Mouse (Mus musculus) gastrocnemius, adult 2 months (tissue): ENCODE results near the gene Lrp5. TPM values are rescaled to one million over a fixed set of nuclear protein-coding genes. Genes with fewer than 3 reads are reported as not detected.
A peak's percentile ranks its signal among the peaks of the same experiment; 100 is the strongest.

Source experiments
- DNase-seq: peaks from one replicate; pipeline ENCODE4 v3.0.0; 2022
- H3K27ac ChIP-seq: fragments of 200-600 bp; 2 replicates; pipeline ENCODE4 v1.8.1; 2022; ENCODE audit warnings: mild to moderate bottlenecking
- H3K4me3 ChIP-seq: fragments of 200-600 bp; 2 replicates; pipeline ENCODE4 v1.8.1; 2022; ENCODE audit warnings: mild to moderate bottlenecking, moderate library complexity
- CTCF ChIP-seq: fragments of 200-600 bp; IDR thresholded peaks from 2 replicates; pipeline ENCODE4 v1.8.1; 2022; ENCODE audit warnings: antibody characterized with exemption, mild to moderate bottlenecking, moderate library complexity
- intact Hi-C: fragments of 180-260 bp; cut with DNase I; formaldehyde crosslinking; loops from one replicate; pipeline ENCODE4 v1.15.1; 2025
- total RNA-seq, 2 experiments: library from RNA; stranded (reverse); gene quantifications; 2 replicates each; pipeline ENCODE4 v1.2.3; 2021

Lrp5 gene
- total RNA-seq, 2 experiments from 2014 or later = 21.4 to 30.4 TPM

DNA sequence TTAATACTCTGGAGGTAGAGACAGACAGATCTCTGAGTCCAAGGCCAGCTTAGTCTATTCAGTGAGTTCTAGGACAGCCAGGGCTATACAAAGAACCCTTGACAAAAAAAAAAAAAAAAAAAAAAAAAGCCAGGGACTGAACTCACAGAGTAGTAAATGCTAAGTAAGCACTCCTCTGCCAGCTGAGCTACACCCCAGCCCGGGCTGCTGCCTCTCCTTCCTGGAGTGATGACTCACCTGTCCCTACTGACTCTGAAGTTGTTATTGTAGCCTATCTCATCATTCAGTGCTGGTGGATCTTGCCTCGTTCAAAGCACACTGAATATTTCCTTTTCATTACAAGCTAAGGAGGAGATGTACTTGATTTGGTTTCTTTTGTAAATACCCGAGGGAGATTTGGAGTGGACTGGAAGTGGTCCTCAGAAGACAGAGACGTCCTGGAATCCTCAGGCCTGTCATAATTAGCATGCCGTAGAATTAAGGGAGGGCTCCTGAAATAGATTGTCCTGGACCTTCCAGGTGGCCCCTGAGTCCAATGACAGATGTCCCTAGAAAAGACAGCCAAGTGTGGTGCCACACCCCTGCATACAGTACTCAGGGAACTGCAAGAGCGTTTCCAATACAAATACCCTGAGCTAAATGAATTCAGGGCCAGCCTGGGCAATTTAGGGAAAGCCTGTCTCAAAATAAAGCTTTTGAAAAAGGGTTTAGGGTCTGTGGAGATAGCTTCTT lies 6.2 kb upstream of the Lrp5 start:
- H3K4me3 ChIP-seq = no peak overlapping the region
- no peak for DNase-seq
- intact Hi-C loops = no loop called here
- TF ChIP-seq CTCF = no peak
- no peak overlapping the region for H3K27ac ChIP-seq

DNA sequence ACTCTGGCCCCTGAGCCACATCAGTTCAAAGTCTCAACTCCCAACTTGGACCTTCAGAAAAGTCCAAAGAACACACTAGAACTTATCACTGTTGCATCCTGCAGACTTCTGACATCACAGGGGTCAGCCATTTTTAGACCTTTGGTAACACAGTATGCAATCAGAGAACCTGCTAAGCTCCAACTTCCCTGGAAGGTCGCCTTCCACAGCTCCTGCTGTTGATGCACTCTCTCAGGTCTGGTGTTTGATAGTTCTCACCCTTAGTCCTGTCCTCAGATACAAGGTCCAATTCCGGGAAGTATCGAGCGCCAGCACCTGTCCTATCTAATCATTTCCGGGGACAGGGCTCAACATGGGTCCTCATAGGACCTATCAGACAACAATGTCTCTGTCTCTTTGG lies 5.0 kb upstream of the Lrp5 start:
- H3K4me3 ChIP-seq = no peak overlapping the region
- intact Hi-C loops = no loop called here
- H3K27ac ChIP-seq = peak overlapping the region; percentile 65
- DNase-seq = peak; percentile 57
- TF ChIP-seq CTCF = no peak

DNA sequence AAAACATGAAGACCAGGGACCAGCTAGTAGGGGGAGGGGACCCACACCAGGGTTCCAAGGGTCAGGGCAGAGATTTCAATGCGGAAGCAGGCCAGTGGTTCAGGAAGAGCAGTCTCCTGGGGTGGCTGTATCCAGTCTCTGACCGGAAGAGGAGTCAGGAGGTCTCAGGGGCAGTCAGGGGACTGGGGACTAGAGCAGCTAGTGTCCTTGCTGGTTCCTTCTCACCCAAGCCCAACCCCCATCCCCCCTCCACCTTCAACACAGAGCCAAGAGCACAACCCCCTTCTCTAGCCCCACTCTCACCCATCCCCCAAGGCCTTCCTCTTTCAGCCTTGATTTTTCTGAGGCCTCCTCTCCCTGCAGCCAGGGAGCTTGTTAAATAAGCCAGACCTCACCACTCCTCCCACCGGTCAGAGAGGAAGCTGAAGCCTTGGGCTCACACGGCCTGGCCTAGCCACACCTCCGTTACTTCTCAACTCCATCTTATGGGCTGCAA lies 1.4 kb upstream of the Lrp5 start:
- H3K27ac ChIP-seq = peak overlapping the region; percentile 93; the same call in 1 of the 2 replicates
- no peak for TF ChIP-seq CTCF
- intact Hi-C loops = no loop called here

DNA sequence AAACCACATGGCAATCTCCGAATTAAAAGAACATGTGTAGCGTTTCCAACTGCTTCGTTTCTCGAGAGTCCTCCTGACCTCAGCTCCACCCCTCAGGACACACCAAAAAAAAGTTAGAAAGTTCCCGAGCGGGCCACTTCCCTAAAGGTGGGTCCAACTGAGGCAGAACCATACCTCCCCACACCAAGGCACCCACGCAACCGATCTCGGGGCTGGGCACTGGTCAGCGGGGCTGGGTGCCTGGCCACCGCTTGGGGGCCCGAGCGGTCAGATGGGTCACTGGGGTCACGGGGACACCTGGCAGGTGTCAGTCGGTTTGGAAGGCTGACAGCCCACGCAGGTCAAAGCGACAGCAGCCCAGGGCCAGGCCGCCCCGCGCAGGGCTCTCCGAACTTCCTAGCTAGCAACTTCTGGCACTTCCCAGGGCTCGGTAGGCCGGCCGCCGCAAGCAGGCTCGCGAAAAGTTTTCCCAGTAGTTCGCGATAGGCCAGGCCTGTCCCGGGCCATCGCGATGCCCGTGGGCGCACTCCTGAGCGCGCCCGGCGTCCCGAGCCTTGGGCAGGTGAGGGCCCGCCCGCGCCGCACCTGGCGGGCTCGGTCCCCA lies 651 bp downstream of the Lrp5 start:
- Histone ChIP-seq H3K27ac (peak overlapping the region; percentile 93), H3K4me3 (peak overlapping the region; percentile 99)
- peak; percentile 12; the same call in 1 of the 2 replicates for TF ChIP-seq CTCF
- intact Hi-C loops = no loop called here
- peak; percentile 71 for DNase-seq

More for the DNA sequence above, 1.4 kb upstream of the Lrp5 start:
- DNase-seq = no peak
- no peak overlapping the region for H3K4me3 ChIP-seq

DNA sequence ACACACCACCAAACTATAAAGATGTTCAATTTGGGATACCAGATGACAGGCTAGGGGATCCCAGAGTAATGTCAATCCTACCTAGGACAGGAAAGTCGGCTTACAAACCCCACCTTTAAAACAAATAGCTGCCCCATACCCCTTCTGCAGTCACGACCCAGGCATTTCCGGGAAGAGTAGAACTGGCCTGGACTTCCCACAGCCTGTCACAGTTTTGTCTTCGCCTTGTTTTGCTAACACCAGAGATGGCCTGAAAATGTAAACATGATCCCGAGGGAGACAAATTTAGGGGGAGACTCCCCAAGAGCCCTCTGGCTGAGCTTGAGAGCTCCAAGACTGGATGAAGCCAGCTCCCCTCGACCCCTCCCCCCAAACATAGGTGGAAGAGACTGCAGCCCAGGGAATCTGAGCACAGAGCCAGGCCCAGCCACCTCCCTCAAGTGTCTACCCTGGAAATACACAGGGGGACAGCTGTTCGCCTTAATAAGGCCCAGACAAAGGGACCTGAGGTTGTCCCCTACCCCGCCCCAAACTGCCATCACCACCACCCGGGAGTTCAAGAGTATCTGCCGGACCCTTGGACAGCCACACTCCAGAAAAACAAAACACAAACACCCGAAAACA lies 1.3 kb downstream of the Lrp5 start:
- DNase-seq = no peak
- intact Hi-C loops = no loop called here
- no peak for TF ChIP-seq CTCF
- Histone ChIP-seq H3K27ac (peak overlapping the region; percentile 93), H3K4me3 (peak overlapping the region; percentile 99)

DNA sequence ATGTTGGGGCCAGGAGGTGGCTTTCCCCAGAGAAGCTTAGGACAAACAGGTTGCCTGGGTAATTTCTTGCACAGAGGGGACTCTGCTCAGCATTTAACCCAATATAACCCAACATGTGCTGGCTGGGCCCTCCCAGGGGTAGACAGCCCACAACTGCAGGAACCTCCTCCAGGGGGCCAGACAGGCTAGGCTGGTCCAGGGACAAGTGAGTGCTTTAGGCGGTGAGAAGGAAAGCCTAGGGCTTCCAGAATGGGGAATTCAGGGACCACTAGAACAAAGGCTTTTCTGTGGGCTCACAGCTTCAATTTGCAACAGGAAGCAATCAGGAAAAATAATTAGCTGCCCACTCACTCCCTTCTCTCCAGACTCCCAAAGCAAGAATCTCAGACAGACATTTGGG lies 1.9 kb downstream of the Lrp5 start:
- Histone ChIP-seq H3K27ac (peak overlapping the region; percentile 93), H3K4me3 (peak overlapping the region; percentile 99)
- DNase-seq = no peak
- no peak for TF ChIP-seq CTCF
- intact Hi-C loops = no loop called here

DNA sequence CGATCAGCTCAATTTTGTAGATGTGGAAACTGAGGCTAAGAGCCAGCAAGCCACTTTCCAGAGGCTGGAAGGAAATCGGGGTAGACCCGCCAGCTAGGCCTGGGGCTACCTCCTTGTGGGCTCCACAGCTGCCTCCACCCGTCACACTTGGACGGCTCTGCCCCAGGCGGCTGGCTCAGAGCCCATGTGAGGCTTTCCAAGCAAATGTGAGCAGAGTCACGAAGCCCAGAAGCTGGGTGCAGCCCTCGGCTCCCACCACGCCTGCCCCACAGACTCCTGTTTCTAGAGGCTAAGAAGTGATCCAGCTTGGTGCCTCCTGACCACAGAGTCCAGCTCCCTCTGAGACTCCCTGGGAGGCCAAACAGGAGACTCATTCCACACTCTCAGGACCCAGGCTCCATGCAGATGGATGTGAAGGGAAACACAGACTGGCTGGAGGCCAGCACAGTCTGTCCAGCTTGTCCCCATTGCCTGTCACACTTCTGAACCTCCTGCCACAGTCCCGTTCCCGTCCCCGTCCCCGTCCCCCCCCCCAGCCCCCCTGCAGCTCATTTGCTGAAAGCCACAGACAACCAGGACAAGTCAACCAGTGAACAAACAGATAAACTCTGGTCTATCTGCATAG lies 4.9 kb downstream of the Lrp5 start:
- DNase-seq = peak; percentile 96
- no peak for TF ChIP-seq CTCF
- intact Hi-C loops = no loop called here
- Histone ChIP-seq H3K4me3 (peak overlapping the region; percentile 44), H3K27ac (peak overlapping the region; percentile 90)

DNA sequence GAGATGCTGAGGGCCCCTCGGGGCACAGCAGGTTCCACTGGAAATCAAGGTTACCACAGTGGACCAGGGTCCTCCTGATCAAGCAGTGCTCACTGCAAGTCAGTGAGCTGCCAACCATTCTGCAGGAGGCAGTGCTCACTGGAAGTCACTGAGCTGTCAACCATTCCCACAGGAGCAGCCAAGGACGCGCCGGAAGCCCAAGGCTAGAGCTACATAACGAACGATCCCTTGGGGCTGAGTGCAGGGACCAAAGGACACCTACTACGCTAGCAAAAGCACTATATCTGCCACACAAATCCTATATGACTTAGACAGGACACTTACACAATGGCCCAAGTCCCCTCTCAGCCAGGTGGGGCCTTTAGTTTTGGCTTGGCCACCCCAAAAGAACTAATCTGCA lies 5.6 kb downstream of the Lrp5 start:
- intact Hi-C loops = no loop called here
- Histone ChIP-seq H3K27ac (peak overlapping the region; percentile 90), H3K4me3 (peak overlapping the region; percentile 44)
- TF ChIP-seq CTCF = no peak
- DNase-seq = peak; percentile 55

DNA sequence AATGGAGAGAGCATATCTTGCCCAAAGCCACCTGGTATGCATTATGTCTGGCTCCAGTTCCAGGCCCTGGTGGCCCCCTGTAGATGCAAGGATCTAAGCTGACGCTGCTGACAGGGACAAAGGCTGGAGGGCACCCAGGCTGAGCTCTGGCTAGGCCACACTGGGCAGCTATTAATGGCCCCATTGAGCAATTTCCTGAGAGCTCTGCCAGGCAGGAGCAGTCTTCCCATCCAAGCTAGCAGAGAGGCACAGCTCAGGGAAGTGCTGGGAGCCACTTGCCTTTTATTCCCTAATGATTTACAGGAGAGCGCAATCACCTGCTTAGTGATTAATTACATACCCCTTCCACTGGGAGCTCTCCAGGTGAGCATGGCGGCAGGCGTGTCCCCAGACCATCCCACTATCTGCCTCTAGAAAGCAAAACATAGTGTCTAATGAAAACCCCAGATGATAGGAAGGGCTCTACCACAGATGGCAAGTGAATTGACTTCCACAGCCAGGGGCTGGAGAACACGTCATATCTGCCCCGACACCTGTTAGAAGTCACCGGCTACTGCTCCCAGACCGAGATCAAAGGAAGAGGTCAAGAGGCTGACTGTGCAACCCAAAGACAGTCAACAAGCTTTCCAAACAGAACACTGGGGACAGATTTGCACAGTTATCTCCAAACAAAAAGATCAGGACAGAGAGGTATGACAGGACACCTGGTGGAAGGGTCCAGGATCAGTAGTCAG lies 12.1 kb downstream of the Lrp5 start:
- Histone ChIP-seq H3K27ac (peak overlapping the region; percentile 84), H3K4me3 (peak overlapping the region; percentile 33)
- intact Hi-C loops = no loop called here
- DNase-seq = peak; percentile 89
- no peak for TF ChIP-seq CTCF

DNA sequence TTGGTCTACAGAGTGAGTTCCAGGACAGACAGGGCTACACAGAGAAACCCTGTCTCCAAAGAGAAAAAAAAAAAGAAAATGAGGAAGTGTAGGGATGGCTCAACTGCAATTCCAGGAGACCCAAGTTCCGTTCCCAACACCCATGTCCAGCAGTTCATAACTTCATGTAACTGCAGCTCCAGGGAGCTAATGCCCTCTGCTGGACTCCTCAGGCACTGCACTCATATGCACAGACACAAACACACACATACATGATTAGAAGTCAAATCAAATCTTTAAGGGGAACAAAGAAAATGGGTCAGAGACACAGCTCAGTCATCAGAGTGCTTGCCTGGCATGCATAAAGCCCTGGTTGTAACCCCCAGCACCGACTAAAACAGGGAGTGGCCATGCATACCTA lies 13.2 kb downstream of the Lrp5 start:
- DNase-seq = no peak
- Histone ChIP-seq H3K27ac (peak overlapping the region; percentile 84), H3K4me3 (no peak overlapping the region)
- peak; percentile 46 for TF ChIP-seq CTCF
- intact Hi-C loops = no loop called here

DNA sequence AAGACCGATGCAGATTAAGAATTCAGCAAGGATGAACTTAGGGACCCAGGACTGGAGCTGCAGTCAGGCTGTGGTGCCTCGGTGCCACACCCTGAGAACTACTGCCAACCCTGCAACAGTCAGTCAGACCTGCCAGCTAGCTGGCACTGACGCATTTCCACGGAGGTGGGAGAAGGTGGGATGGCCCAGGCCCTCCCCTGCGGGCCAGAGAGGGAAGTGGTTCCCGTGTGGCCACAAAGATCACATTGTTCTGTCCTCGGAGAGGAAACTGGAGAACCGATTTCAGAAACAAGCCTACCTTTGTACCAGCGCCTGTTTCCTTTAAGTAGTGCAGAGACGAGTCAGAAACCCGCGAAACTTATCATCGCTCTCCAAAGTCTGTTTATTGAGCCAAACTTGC lies 17.3 kb downstream of the Lrp5 start:
- TF ChIP-seq CTCF = peak; percentile 17; the same call in 1 of the 2 replicates
- intact Hi-C loops = no loop called here
- Histone ChIP-seq H3K27ac (peak overlapping the region; percentile 87), H3K4me3 (peak overlapping the region; percentile 59)
- peak; percentile 64 for DNase-seq

DNA sequence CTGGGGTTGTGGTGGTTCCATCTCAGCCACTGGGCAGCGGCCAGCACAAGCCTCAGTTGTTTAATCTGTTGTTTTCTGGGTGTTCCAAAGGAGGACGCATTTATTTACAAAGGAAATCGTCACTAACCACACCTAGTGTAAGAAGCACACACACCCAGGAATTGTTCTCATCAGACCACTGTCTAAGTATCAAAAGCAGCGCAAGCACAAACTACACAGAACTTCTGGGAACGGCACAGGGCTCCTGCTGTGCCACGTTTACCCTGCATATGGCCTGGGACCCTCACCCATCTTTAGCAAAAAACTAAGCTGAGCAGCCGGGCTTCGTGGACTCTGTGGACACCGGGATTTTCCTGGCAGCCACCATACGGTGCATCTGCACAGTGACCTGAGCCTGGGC lies 17.8 kb downstream of the Lrp5 start:
- no peak for TF ChIP-seq CTCF
- Histone ChIP-seq H3K27ac (peak overlapping the region; percentile 87), H3K4me3 (peak overlapping the region; percentile 59)
- intact Hi-C loops = no loop called here
- DNase-seq = no peak
